Mouse (Mus musculus): ENCODE results near the gene Sdhaf3.

Sdhaf3 gene

GRCm38 (mm10) chr6:7082467-7083259 lies 126.9 kb downstream of the Sdhaf3 start:
- no peak overlapping the region for H3K4me3 ChIP-seq (replicated peaks; ENCODE audit: low read length)
- no peaks in the 10 kb centered on the region for H3K9me3 ChIP-seq (ENCODE audit: low read length)
- TF ChIP-seq CTCF (conservative IDR thresholded peaks at IDR 0.05; ENCODE audit: low read length) (no peak), NANOG (IDR thresholded peaks at IDR 0.05; ENCODE audit: borderline replicate concordance, low read length) (no peak), POU5F1 (IDR thresholded peaks at IDR 0.05; ENCODE audit: borderline replicate concordance, low read length) (no peak)
- no peaks in the 10 kb centered on the region for H3K27me3 ChIP-seq (ENCODE audit: insufficient read depth, low read length)
- H3K4me1 ChIP-seq (replicated peaks; ENCODE audit: low read depth, low read length) = no peaks in the 10 kb centered on the region
- no peaks in the 10 kb centered on the region for H3K36me3 ChIP-seq (ENCODE audit: insufficient read depth, low read length)

DNA sequence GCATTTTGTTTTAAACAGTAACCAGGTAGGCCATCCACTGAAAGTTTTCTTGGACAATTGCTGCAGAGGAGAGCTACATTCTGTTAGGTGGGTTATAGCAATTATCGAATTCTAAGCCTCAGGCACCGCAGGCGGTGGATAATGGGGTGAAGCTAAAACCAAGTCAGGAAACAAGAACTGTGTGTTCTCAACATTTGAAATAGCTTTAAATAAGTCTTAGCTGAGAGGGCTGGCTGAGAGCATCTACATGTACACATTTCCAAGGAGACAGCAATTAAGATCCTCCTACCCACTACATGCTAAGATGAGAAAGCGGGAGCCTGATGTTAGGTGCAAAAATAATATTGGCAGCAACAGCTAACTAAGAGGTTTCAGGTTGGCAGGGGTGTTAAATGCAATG lies 127.9 kb downstream of the Sdhaf3 start:
- Histone ChIP-seq H3K36me3 (ENCODE audit: insufficient read depth, low read length) (no peaks in the 10 kb centered on the region), H3K9me3 (ENCODE audit: low read length) (no peaks in the 10 kb centered on the region), H3K27me3 (ENCODE audit: insufficient read depth, low read length) (no peaks in the 10 kb centered on the region), H3K4me1 (replicated peaks; ENCODE audit: low read depth, low read length) (no peaks in the 10 kb centered on the region), H3K4me3 (replicated peaks; ENCODE audit: low read length) (no peak overlapping the region)
- TF ChIP-seq NANOG (IDR thresholded peaks at IDR 0.05; ENCODE audit: borderline replicate concordance, low read length) (no peak), CTCF (conservative IDR thresholded peaks at IDR 0.05; ENCODE audit: low read length) (no peak), POU5F1 (IDR thresholded peaks at IDR 0.05; ENCODE audit: borderline replicate concordance, low read length) (no peak)

GRCm38 (mm10) chr6:7084370-7084769 lies 128.6 kb downstream of the Sdhaf3 start:
- H3K36me3 ChIP-seq (ENCODE audit: insufficient read depth, low read length) = no peaks in the 10 kb centered on the region
- H3K9me3 ChIP-seq (ENCODE audit: low read length) = no peaks in the 10 kb centered on the region
- H3K4me1 ChIP-seq (replicated peaks; ENCODE audit: low read depth, low read length) = no peaks in the 10 kb centered on the region
- H3K27me3 ChIP-seq (ENCODE audit: insufficient read depth, low read length) = no peaks in the 10 kb centered on the region
- no peak overlapping the region for H3K4me3 ChIP-seq (replicated peaks; ENCODE audit: low read length)
- TF ChIP-seq NANOG (IDR thresholded peaks at IDR 0.05; ENCODE audit: borderline replicate concordance, low read length) (no peak), CTCF (conservative IDR thresholded peaks at IDR 0.05; ENCODE audit: low read length) (no peak), POU5F1 (IDR thresholded peaks at IDR 0.05; ENCODE audit: borderline replicate concordance, low read length) (no peak)

DNA sequence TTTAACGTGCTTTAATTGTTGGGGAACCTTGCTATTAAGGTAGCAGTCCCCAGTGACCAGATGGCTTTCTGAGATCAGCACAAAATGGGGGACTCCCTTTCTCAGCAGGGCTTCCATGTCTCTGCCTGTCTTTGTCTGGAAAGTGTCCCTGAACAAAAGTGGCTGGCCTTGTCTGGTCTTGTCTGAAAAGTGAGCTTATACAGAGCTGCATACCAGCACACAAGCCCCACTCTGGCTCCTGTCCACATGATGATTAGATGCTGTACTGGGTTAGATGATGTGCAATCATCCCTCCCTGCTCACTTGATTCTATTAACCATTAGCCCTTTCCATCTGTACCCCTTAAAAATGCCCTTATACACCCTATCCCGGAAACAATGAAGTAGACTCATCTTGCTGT lies 129.7 kb downstream of the Sdhaf3 start:
- Histone ChIP-seq H3K36me3 (ENCODE audit: insufficient read depth, low read length) (no peaks in the 10 kb centered on the region), H3K27me3 (ENCODE audit: insufficient read depth, low read length) (no peaks in the 10 kb centered on the region), H3K4me3 (replicated peaks; ENCODE audit: low read length) (no peak overlapping the region), H3K9me3 (ENCODE audit: low read length) (no peaks in the 10 kb centered on the region), H3K4me1 (replicated peaks; ENCODE audit: low read depth, low read length) (no peaks in the 10 kb centered on the region)
- TF ChIP-seq NANOG (IDR thresholded peaks at IDR 0.05; ENCODE audit: borderline replicate concordance, low read length) (no peak), POU5F1 (IDR thresholded peaks at IDR 0.05; ENCODE audit: borderline replicate concordance, low read length) (no peak), CTCF (conservative IDR thresholded peaks at IDR 0.05; ENCODE audit: low read length) (no peak)

DNA sequence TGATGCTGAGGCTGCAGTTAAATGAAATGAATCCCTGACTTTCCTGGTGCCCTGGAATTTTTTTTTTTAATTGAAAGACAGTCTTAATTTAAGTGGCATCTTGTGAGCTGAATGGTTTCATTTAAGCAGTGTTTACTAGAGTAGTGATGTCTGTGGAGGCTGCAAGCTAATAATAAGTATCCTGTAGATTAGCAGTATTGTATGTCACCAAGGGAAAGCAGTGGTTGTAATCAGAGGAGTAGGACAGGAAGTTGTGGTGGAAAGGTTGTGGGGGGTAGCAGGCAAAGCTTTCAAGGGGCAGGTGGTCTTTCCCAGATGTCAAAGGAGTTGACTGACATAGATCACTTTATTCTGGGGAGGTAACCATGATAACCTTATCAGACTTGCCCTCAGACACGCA lies 136.3 kb downstream of the Sdhaf3 start:
- no peaks in the 10 kb centered on the region for H3K27me3 ChIP-seq (ENCODE audit: insufficient read depth, low read length)
- H3K4me1 ChIP-seq (replicated peaks; ENCODE audit: low read depth, low read length) = no peaks in the 10 kb centered on the region
- no peak overlapping the region for H3K4me3 ChIP-seq (replicated peaks; ENCODE audit: low read length)
- peaks cover 13% of the 10 kb centered on the region for H3K9me3 ChIP-seq (ENCODE audit: low read length)
- H3K36me3 ChIP-seq (ENCODE audit: insufficient read depth, low read length) = no peaks in the 10 kb centered on the region
- TF ChIP-seq NANOG (IDR thresholded peaks at IDR 0.05; ENCODE audit: borderline replicate concordance, low read length) = no peak
- no peak for TF ChIP-seq CTCF (conservative IDR thresholded peaks at IDR 0.05; ENCODE audit: low read length)
- no peak for TF ChIP-seq POU5F1 (IDR thresholded peaks at IDR 0.05; ENCODE audit: borderline replicate concordance, low read length)

All from E14TG2a.4 (cell line).